Mouse (Mus musculus) cerebellum, adult 9-11 months (tissue): ENCODE measurements around the gene Dscam.
A peak's percentile ranks its signal among the peaks of the same experiment; 100 is the strongest.

Experiments
- DNase-seq: peaks from one replicate; pipeline ENCODE4 v3.0.0; 2022

Gene Dscam

DNA sequence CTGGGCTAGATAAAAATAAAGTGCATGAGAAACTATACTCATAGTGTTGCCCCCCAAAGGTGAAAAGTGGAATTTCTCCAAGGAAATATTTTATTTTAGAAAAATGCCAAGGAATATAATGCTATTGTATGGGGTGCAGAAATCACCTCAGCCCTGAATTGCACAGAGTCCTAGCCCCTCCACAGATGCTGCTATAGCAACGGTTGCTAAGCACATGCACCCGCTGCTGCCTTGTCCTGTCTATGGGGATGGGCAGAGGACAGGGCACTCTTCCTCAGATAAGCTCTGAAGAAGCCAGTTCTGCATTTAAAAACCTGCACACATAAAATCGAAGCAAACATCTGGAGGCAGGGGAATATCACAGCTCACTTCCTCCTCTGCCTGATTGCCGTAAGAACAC, 315.5 kb downstream of the Dscam start:
- no peak for DNase-seq

DNA sequence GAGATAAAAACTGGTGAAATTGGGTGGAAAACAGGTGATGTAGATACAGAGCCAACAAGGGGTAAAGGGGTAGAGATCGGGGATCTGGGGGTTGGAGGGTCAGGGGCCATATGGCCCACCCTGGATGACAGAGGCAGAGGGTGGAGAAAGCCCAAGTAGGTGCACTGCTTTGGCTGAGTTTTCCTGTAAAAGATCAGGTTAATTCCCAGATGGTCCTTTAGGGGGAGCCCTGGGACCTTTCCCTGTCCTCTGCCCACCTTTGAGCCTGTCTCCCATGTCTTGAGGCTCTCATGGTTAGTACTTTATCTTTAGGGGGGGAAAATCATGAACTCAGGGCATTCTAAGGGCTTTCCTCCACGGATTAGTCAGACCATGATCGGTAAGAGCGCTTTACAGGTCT, 318.2 kb downstream of the Dscam start:
- peak; percentile 29 for DNase-seq

DNA sequence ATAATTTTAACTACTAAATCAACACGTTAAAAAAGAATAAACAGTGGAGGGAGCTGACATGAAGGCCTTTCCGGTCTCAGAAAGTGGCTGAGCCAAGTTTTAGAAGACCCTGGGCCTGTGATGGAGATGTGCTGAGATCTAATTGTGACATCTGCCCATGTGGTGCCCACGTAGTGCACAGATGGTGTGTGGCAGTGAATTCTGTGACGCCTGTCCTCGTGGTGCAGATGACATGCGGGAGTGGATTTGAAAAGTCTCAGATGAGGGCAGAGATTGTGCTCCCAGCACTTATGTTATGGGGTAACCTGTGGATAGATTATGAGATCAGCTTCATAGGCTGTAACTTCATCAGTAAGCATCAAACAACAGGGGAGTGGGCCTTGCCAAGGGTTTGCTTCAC, 321.6 kb downstream of the Dscam start:
- DNase-seq, result no peak

DNA sequence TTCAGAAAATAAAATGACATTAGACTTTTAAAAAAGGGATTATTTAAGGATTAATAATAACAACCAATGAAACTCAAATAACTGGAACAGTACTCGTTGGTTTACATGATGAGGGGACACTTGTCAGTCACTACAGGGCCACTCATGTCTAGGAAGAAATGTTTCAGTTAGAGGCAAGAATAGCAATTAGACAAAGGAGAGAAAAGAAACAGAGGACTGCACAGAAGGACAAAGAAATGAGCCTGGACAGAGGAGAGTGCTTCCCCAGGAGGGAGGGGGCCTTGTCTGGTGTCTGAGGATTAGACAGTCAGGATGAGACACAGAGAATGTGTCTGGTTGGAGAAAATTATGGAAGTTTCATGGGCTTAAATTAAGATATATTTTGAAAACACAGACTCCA, 324.0 kb downstream of the Dscam start:
- no peak for DNase-seq

DNA sequence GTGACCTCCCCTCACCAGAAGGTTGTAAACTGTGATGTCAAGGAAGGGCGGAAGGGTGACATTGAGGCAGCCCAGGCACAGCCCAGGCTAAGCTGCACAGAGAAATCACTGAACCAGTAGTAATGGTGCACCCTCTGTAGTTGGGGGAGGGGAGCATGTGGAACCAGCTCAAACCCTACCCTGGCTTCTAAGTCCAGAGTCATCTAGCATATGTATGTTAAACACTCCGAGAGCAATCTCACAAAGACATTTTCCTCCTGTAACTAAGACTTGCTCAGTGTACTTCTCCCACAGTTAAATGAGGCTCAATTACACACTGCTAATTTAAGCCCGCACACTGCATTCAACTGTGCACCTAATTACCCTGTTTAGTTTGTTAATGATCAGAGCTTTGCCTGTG, 324.4 kb downstream of the Dscam start:
- DNase-seq, result no peak

DNA sequence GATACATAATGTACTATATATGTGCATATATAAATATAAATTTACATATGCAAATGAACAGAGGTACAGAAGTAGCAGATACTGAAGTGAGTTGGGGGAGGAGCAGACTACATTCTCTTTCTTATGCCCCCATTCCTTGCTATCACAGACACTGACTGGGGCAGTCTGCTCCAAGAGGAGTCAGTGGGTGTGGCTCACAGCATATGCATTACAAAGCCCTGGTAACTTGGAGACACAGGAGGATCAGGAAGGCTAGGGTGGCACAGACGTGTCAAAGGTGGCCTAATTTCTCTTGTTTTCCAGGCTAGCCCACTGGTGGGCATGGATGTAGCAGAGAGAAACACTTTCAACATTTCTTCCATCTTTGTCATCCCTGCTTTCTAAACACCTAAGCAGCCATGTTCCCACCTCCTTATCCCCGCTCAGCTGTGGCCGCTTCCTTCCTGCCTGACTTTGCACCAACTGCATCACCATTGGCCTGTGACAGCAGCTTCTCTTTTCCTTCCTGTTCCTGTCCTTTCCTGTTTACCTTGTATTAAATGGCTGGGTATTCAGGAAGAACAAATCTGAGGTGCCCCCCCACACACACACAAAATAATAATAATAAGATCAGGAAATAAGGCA, 325.0 kb downstream of the Dscam start:
- no peak for DNase-seq

DNA sequence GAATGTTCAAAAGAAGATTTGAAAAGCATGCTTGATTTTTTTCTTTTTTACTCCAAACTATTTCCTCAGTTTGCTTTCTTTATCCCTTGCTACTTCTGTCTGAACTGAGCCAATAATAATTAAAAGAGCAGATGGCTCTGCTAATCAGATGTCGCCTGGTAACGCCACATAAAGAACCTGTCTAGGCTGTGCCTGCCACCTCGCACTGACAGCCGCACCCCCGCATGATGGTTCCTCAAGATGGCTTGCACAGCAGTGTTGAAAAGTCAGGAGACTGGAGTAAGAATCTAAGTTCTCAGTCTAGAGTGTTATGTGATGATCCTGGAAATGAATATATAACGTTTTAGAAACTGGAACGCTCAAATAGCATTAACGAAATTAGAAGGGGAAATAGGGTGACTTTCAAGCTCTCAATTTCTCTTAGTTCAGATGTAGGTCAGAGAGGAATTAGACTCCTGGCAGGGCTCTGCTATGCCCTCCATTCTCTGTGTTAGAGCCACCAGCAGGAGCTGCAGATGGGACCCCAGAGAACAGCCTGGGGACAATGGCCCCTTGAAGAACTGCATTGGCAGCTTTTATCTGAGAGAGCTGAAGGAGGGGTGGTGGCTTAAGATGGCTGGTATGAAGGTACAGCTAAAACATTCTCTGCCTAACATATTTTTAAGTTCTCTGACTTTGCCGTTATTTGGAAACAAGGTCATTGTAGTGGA, 326.7 kb downstream of the Dscam start:
- DNase-seq, result peak; percentile 27

DNA sequence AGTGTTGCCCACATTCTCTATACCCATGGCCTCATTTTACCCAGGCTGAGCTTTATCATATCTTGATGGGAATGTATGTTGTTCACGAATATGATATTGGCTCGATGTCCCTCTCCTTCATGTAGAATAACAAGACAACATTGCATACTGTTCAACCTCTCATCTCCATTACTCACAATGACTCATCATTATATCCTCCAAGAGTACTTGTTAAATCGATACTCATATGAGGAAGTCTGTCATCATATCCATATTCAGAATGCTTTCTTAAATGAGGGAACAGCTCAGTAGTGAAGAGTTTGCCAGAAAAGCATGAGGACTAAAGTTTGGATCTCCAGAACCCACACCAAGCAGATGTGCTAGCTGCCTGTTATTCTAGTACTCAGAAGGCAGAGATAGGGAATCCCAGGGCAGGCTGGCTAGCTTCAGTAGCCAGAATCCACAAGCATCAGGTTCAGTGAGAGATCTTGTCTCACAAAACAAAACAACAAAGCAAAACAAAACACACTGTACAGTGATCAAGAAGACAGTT, 327.7 kb downstream of the Dscam start:
- no peak for DNase-seq

DNA sequence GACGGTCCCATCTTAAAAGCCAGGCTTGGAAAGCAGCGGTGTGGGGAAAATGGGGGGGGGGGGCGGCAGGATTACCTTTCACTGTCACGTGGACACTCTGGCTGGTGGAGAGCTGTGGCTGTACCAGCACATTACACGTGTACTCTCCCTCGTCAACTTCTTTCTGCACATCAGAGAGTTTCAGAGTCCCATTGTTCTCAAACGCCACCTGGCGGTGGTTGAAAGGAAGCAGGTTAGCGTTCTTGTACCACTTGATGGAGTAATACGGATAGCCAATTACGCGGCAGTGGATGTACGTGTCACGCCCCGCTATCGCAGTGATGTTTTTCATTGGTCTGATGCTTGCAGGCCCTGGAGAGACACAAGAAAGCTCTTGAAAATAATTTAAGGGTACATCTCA, 350.9 kb downstream of the Dscam start:
- DNase-seq, result peak; percentile 61

DNA sequence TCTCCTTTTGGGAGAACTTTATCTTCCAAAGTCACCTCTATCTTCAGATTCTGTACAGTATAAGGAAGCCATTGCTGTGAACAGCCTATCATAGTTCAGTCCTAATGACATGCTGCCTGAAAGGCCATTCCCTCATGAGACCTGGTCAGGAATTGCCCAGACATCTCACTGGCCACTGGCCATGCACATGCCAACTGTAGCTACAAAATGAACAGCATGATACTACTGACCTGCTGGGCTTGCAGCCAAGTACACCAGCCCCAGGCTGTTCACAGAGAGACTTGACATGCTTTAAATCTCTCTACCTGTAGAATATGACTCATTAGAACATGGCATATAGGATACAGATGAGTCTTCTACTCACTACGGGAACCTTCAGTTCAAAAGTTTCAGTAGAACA, 364.3 kb downstream of the Dscam start:
- peak; percentile 68 for DNase-seq

DNA sequence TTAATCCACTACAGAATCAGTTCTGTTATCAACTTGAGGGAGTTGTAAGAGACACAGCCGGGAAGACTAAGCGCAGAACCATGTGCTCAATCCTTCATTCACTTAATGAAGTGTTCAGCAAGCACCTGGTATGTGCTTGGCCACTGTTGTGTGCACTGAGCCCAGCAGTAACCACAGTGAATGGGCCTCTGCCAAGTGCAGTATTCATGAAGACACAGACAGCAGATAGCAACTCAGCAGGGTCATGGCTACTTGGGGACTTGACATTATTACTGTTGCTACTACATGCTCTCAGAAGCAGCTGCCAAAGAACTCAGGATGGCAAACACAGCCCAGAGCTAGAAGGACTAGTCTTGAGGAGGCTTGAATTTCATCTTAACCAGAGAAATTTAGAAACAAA, 367.9 kb downstream of the Dscam start:
- DNase-seq, result peak; percentile 23

DNA sequence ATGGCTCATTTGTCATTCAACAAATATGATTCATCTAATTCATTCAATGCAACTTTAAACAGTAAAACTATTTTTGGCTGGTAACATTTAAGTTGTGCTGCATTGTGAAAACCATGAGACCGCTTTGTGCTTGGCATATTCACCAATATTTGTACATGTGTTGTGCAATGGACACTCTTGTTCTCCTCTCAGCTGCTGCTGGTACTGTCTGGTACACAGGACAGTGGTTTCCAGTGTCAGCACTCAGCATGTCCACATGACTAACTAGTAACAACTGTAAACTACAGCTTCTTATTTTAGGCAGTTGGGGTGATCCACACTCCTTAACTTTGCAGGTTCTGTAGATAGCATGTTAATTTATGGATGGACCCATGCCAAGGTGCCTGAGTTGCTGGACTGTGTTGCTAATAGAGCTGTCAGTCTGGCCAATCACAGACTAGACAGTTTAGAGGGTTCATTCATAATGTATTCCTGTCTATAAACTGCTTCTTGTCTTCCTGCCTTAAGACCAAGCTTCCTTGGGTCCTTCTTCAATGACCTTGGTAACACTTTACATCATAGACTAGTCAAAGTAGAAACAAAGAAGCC, 368.8 kb downstream of the Dscam start:
- DNase-seq, result no peak

DNA sequence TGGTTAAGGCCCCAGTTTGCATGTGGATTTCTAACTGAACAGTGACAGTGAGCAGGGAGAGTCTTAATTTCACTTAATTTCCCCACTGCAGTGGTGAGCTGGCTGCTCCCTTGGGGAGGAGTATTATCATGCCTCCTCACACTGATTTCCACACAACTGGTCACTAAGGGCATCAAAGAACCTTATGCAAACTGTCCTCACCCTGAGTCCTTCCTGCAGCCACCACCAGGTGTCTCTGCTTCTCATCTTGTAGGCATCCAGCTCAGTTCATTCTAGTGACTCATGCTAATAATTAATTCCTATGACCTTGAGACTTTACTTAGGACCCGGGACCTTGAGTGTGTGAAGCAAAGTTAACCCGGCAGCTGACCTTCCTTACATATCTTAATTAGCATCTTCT, 375.1 kb downstream of the Dscam start:
- peak; percentile 15 for DNase-seq

DNA sequence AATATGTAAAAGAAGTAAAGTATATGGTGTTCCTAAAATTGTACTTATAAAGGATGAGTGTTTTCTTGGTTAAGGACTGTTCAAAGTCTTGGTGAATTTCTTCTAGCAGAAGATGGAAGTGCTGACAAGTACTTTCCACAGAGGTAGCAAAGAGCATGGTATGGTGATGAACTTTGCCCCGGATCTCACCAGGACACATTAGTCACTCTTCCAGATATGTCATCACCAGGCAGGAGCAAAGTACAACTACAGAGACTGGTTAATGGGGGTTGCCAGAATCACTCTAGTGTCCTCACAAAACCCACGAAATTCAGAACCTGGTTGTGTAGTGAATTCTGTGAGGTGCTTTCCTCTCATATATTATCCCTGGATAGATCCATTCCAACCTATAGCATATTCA, 379.2 kb downstream of the Dscam start:
- no peak for DNase-seq

DNA sequence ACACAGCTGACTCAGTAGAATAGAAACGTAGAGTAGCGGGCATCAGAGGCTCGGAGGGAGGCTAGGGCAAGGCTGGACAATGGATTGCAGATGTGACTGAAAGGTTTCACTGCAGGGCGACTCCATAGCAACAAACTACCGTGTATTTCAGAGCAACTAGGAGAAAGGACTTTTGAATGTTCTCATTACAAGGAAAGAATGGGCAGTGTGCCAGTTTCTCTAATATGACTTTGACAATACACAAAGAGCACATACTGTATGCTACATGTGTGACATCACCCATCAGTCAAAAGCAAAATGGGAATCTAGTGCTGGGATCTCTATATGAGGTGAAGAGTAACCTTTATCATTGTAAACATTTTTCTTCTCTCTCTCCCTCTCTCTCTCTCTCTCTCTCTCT, 382.3 kb downstream of the Dscam start:
- no peak for DNase-seq

DNA sequence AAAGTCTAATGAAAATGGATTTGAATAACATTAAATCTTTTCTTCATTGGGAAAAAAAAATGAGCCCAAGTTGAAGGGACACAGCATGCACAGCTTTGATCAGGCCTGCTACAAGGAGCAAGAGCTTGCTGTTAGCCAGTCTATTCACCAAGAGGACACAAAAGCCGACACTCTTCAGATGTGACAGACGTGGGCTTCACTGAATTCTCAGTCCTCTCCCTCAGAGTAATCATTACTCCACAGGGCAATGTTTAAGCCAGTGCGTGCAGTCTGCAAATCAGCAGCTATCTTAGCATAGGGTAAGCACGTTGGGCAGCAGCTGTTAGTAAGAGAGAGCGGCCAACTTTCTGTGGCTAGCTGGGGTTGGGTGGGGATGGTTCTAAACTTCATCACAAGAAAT, 391.5 kb downstream of the Dscam start:
- no peak for DNase-seq

DNA sequence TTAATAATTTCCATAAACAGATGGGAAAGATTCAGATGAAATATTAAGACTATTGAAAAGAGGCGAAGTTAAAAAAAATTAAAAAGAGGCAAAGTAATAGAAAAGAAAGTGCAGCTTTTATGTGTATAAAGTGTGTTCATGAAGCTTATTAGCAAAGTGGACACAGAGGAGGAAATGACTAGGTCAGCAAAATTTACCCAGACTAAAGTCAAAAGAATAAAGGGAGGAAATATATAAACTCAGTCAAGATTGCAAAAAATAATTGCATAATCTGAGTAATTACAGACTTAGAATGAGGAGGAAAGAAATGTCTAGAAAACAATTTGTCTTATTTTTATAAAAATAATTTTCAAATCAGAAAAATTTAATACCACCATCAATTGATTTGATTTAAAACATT, 396.3 kb downstream of the Dscam start:
- DNase-seq, result no peak

DNA sequence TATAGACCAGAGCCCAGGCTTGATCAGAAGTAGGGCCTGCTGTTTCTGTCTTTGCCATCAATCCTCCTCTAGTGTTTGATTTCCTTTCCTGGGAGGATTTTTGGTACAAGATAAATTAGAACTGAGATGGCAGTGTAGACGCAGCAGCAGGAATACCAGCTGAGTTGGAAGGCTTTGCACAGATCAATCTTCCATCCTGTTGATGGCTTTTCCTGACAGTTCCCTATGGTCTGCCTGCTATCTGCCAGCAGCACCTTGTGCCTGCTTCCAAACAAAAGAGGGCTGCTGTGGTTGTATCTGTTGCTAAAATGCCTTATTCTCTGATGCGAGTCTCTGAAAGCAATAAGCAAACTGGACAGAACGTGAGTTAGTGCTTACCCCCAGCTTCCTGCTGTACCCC, 402.6 kb downstream of the Dscam start:
- DNase-seq, result no peak

DNA sequence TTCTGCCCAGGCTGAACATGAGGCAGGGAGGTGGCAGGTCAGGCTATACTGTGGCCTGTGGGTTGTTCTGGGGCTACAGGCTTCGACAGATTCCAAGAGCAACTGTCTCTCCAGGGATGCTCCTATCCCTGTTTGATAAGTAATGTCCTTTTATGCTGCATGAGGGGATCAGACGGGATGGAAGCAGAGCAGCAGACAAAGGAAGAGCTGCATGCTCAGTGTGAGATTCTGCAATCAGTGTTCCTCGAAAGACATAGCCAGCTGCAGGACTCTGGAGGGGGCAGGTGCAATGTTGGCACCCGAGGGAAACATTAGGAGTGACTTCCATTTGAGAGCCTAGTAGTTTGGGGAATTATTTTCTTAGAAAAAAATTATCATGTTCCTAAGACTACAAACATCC, 403.0 kb downstream of the Dscam start:
- DNase-seq, result no peak

DNA sequence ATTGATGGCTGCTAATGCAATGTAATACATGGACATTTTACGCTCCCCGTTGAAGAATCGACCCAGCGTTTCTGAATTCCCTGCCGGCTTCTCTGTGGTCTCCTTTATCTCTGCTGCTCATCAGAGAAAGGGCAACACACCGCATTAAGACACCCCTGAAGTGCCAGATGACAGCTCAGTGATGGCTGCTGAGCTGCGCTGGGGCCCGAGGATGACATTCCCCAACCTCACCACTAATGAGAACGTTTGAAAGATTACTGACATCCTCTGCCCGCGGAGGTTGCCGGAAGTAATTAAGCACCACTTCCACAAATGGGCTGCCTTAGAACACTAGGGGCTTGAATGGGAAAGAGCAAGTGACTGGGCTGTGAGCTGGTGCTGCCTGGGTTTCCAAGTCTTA, 409.3 kb downstream of the Dscam start:
- no peak for DNase-seq

DNA sequence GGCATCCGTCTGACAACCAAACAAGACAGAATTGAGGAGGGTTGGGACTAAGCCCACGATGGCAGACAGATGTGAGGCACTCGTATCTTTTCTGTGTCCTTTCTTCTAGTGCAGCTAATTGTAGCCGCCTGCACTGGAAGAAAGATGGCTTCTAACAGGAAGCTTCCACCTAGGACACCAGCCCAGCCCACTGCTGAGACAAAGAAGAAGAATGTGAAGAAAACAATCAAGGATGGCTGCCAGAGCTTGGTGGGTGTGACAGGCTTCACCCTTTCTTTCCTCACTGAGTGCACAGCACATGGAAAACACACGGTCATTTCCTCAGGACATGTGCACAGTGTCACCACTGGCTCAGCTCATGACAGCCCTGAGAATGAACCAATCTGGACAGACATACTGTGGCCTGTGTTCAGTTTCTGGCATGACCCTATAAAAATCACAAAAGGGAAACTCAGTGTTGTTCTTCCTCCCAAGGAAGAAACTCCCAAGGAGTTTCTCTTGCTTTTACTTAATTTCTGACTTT, 411.4 kb downstream of the Dscam start:
- DNase-seq, result no peak

DNA sequence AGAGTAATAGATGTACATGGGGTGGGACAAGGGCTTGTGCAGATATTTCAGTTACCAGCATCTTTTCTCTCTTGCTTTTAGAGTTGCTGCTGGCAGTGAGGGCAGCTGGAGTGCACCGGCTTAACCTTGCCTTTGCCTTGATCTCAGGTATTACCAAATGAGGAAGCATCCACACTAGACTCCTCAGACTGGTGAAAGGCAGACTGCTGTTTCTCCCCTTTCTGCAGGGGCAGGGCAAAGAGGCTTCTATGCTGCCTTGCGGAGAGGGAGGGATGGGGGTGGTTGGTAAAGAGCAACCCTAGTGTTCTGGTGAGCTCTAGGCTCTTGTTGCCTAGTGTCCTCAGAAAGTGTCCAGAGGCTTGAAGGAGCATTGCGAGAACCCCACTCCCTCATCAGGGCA, 412.2 kb downstream of the Dscam start:
- no peak for DNase-seq

DNA sequence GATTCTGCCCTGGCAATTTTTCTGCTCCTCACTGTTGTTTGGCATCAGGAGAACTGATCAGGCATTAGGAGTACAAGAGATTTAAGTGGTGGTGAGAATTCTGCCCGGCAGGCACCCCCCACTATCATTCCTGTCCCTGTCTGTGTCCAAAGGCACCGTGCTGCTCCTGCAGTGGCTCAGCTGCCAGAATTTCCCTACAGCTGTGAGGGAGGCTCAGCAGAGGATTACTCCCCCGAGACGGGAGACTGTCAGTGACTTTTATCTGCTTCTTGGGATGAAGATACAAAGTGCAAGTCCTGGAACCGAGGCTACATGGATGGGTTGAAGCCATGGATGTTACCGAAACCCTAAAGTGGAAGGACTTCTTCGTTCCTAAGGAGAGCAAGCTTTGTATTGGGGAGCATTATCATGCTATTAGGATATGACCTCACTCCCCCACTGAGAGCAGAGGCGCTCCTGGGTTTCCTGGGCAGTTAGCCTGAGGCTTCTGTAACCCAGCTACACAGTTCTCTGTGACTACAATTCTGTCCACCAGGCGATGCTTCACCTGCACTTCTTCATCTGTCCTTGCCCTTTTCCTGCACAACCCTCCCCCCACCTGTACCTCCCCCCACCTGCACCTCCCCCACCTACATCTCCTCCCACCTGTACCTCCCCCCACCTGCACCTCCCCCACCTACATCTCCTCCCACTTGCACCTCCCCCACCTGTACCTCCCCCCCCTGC, 412.8 kb downstream of the Dscam start:
- no peak for DNase-seq

DNA sequence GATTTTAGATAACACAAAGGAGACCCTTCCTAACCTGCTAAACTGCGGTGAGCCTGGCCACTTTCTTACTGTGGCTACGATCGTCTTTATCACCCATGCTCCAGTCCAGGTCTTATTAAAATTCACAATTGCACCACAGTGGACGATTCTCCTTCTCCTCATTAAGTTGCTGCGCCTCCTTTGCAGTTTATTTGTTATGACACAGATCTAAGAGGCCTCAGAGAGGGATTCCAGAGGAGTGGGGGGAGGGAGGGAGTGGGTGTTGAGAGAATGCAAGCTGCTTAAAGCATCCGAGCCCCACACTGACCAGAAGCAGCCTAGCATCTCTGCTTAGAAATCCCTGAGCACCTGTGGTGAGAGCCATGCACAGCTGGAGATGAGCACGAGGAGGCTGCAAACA, 413.6 kb downstream of the Dscam start:
- DNase-seq, result no peak
